Mouse (Mus musculus) lung, postnatal 0 days (tissue): ENCODE measurements around the gene Tcn2.

Experiments
- CTCF ChIP-seq: IDR thresholded peaks from 2 replicates; pipeline ENCODE4 v1.5.1; 2016; ENCODE audit warnings: antibody characterized with exemption, mild to moderate bottlenecking
- EP300 ChIP-seq: IDR thresholded peaks from 2 replicates; pipeline ENCODE4 v1.6.1; 2016; ENCODE audit warnings: antibody characterized with exemption, mild to moderate bottlenecking, control low read depth

GRCm38 (mm10) chr11:3961761-3962160 lies 29.8 kb upstream of the Tcn2 start:
- TF ChIP-seq CTCF (no peak), EP300 (no peak)
